Mouse (Mus musculus) lung, embryonic 15.5 days (tissue): ENCODE data around the gene Tpk1. TPM values are rescaled to one million over a fixed set of nuclear protein-coding genes. Genes with fewer than 3 reads are reported as not detected.
A peak's percentile ranks its signal among the peaks of the same experiment; 100 is the strongest.

ENCODE experiments used
- ATAC-seq: fragments of 200-750 bp; cut with Nextera tagmentation; 2 replicates; pipeline ENCODE4 v1.8.0; 2017; ENCODE audit warnings: moderate number of reproducible peaks, borderline replicate concordance; ENCODE audit not compliant: low FRiP score, low TSS enrichment; ENCODE audit errors: extremely low read depth
- H3K27ac ChIP-seq: fragments of 300-500 bp; sonication (generic); 2 replicates; pipeline ENCODE4 v1.5.1; 2015; ENCODE audit warnings: moderate library complexity, mild to moderate bottlenecking, inconsistent platforms
- H3K27me3 ChIP-seq: fragments of 300-500 bp; sonication (generic); 2 replicates; pipeline ENCODE4 v1.6.1; 2015; ENCODE audit warnings: inconsistent platforms
- H3K36me3 ChIP-seq: fragments of 300-500 bp; sonication (generic); 2 replicates; pipeline ENCODE4 v1.6.1; 2015; ENCODE audit warnings: inconsistent platforms
- H3K4me1 ChIP-seq: fragments of 300-500 bp; sonication (generic); 2 replicates; pipeline ENCODE4 v1.6.1; 2015; ENCODE audit warnings: inconsistent platforms
- H3K4me2 ChIP-seq: fragments of 300-500 bp; sonication (generic); 2 replicates; pipeline ENCODE4 v1.6.1; 2015; ENCODE audit warnings: inconsistent platforms, mild to moderate bottlenecking, moderate library complexity
- H3K4me3 ChIP-seq: fragments of 300-500 bp; sonication (generic); 2 replicates; pipeline ENCODE4 v1.5.1; 2015; ENCODE audit warnings: mild to moderate bottlenecking, inconsistent platforms
- H3K9ac ChIP-seq: fragments of 300-500 bp; sonication (generic); 2 replicates; pipeline ENCODE4 v1.6.1; 2015; ENCODE audit warnings: inconsistent platforms
- H3K9me3 ChIP-seq: fragments of 300-500 bp; sonication (generic); 2 replicates; pipeline ENCODE4 v1.6.1; 2016; ENCODE audit warnings: inconsistent platforms
- WGBS: fragments of 180-500 bp; shearing (Covaris S2); methylation state at CpG from one replicate; pipeline ENCODE4 v1.1.7; 2015; 5-methylcytosine and 5-hydroxymethylcytosine counted together
- polyA plus RNA-seq: library from polyadenylated mRNA; unstranded; fragments of >200 nt; fragmentation: Nextera tagmentation; extraction: Ambion mirVana; gene quantifications from 2 replicates; pipeline ENCODE4 v1.2.1, GENCODE M21; 2015

The Tpk1 gene
- polyA plus RNA-seq, 1 experiment from 2014 or later: 11.5 TPM

DNA sequence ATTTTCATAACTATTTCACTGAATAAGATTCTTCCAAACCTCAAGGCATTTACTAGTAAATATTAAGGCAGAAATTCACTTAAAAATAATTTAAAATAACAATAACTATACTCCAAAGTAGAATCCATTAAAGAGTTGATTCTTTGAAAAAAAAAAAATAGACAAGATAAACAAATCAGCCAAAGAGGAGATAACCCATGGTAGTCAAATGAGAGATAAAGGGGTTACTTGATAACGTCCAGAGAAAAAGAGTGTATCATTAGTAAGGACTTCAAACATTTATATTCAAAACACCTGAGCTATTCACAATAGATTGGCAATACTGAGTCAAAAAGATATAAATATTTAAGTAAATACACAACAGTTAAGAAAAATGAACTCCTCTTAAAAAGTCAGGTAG is 114.7 kb downstream of the Tpk1 start:
- H3K4me2 ChIP-seq: no peak overlapping the region
- H3K27me3 ChIP-seq: no peaks in the 10 kb centered on the region
- no peak overlapping the region for H3K27ac ChIP-seq
- no peak overlapping the region for H3K9ac ChIP-seq
- no peaks in the 10 kb centered on the region for H3K36me3 ChIP-seq
- no peak for ATAC-seq
- H3K9me3 ChIP-seq: no peaks in the 10 kb centered on the region
- H3K4me3 ChIP-seq: no peak overlapping the region
- 53% methylated on average over 1 of the region's 1 CpGs for WGBS
- no peaks in the 10 kb centered on the region for H3K4me1 ChIP-seq

- H3K4me3 ChIP-seq: no peak overlapping the region
- WGBS: 73% methylated on average over 1 of the region's 1 CpGs
Observed at GRCm38 (mm10) chr6:43546537-43546936, 119.5 kb downstream of the Tpk1 start.

DNA sequence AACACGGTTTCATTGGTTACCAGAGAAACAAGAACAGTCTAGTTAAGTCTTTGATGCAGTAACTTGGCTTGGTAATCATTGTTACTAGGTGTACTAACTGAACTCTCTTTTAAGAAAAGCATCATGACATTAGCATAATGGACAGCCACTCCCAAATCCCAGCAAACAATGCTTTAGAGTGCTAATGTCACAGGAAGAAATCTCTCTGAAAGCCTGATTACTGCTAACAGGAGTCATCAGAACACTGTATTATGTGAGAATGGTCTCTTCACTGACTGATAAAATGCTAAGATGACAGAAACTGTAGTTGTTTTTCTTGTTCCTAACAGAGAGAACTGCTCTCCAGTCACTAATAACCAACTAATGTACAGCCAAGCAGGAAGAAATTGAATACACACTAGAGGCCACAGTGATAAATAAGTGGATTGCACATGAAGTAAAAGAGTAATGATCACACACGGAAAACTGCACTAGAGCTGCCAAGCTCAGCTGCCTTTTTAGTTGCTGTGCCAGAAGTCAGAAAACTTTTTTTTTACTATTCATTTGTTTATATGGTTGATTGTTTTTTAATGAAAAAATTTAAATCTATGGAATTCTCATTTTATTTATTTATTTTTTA is 128.7 kb downstream of the Tpk1 start:
- Histone ChIP-seq H3K27ac (peak overlapping the region; percentile 69), H3K9ac (no peak overlapping the region), H3K4me2 (no peak overlapping the region), H3K4me1 (0 out of 2 replicates have a peak, but pooled peaks cover 6% of the 10 kb centered on the region), H3K36me3 (no peaks in the 10 kb centered on the region), H3K4me3 (no peak overlapping the region), H3K27me3 (no peaks in the 10 kb centered on the region), H3K9me3 (no peaks in the 10 kb centered on the region)
- WGBS: 64% methylated on average over 2 of the region's 2 CpGs
- peak; percentile 76; the same call in 1 of the 2 replicates for ATAC-seq

More at GRCm38 (mm10) chr6:43546537-43546936, 119.5 kb downstream of the Tpk1 start:
- Histone ChIP-seq H3K9me3 (no peaks in the 10 kb centered on the region), H3K4me2 (no peak overlapping the region), H3K4me1 (no peaks in the 10 kb centered on the region), H3K36me3 (no peaks in the 10 kb centered on the region), H3K9ac (no peak overlapping the region), H3K27me3 (no peaks in the 10 kb centered on the region), H3K27ac (no peak overlapping the region)
- ATAC-seq: no peak

DNA sequence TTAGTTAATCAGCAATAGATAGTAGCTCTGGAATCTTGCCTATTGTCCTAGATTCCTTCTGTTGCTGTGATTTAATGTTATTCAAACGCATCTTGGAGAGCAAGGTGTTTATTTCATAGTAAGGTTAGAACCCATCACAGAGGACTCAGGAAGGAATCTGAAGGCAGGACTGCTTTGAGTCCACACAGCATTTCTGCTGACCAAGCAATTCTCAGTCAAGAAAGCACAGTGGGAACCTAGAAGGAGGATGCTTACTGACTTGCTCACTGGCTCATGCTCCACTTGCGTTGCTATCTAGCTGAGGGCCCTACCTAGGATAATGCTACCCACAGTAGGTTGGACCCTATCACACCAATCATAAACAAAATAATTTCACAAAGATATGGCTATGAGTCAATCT is 130.6 kb downstream of the Tpk1 start:
- 91% methylated on average over 2 of the region's 2 CpGs for WGBS
- ATAC-seq: no peak
- Histone ChIP-seq H3K4me3 (no peak overlapping the region), H3K9me3 (no peaks in the 10 kb centered on the region), H3K27ac (no peak overlapping the region), H3K4me2 (no peak overlapping the region), H3K36me3 (no peaks in the 10 kb centered on the region), H3K4me1 (0 out of 2 replicates have a peak, but pooled peaks cover 6% of the 10 kb centered on the region), H3K27me3 (no peaks in the 10 kb centered on the region), H3K9ac (no peak overlapping the region)

- no peaks in the 10 kb centered on the region for H3K36me3 ChIP-seq
- H3K27me3 ChIP-seq: no peaks in the 10 kb centered on the region
- no peaks in the 10 kb centered on the region for H3K9me3 ChIP-seq
- no peak overlapping the region for H3K4me3 ChIP-seq
- no peak overlapping the region for H3K27ac ChIP-seq
- no peak overlapping the region for H3K9ac ChIP-seq
- H3K4me2 ChIP-seq: no peak overlapping the region
- 0 out of 2 replicates have a peak, but pooled peaks cover 6% of the 10 kb centered on the region for H3K4me1 ChIP-seq
- no peak for ATAC-seq
Observed at GRCm38 (mm10) chr6:43533323-43533722, 132.8 kb downstream of the Tpk1 start.

DNA sequence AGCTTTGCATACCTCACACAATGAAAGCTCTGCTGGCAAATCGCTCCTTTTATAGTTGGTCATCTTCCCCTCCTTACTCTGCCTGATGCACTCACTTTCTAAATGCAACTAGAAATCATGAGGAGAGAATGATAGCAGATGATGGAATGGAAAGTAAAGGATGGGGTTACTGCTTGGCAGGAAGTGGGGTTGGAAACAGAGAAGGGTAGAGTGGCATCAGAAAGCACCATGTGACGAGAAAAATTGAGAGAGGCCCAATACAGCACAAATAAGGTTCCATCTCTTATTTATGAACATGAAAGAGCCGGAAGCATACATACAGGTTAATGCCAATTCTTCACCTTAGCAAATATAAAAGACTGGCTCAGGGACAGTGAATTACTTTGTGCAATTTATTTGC is 133.3 kb downstream of the Tpk1 start:
- Histone ChIP-seq H3K9me3 (no peaks in the 10 kb centered on the region), H3K9ac (no peak overlapping the region), H3K36me3 (no peaks in the 10 kb centered on the region), H3K27ac (no peak overlapping the region), H3K4me3 (no peak overlapping the region), H3K4me2 (no peak overlapping the region), H3K27me3 (no peaks in the 10 kb centered on the region), H3K4me1 (0 out of 2 replicates have a peak, but pooled peaks cover 6% of the 10 kb centered on the region)
- no peak for ATAC-seq
- 82% methylated on average over 3 of the region's 3 CpGs for WGBS

GRCm38 (mm10) chr6:43531996-43532395 is 134.1 kb downstream of the Tpk1 start:
- Histone ChIP-seq H3K27me3 (no peaks in the 10 kb centered on the region), H3K9me3 (no peaks in the 10 kb centered on the region)
- no peak; the same call in 1 of the 2 replicates for ATAC-seq

GRCm38 (mm10) chr6:43528996-43529395 is 137.1 kb downstream of the Tpk1 start:
- Histone ChIP-seq H3K4me3 (no peak overlapping the region), H3K27ac (no peak overlapping the region), H3K36me3 (no peaks in the 10 kb centered on the region), H3K27me3 (no peaks in the 10 kb centered on the region), H3K9ac (no peak overlapping the region), H3K9me3 (no peaks in the 10 kb centered on the region), H3K4me2 (no peak overlapping the region), H3K4me1 (peaks cover 3% of the 10 kb centered on the region; the same call in 1 of the 2 replicates)
- WGBS: 74% methylated on average over 3 of the region's 3 CpGs
- ATAC-seq: no peak

More at GRCm38 (mm10) chr6:43531996-43532395, 134.1 kb downstream of the Tpk1 start:
- Histone ChIP-seq H3K4me1 (0 out of 2 replicates have a peak, but pooled peaks cover 6% of the 10 kb centered on the region), H3K4me3 (no peak overlapping the region), H3K9ac (no peak overlapping the region), H3K4me2 (no peak overlapping the region), H3K27ac (no peak overlapping the region), H3K36me3 (no peaks in the 10 kb centered on the region)

GRCm38 (mm10) chr6:43525028-43525427 is 141.1 kb downstream of the Tpk1 start:
- 19% methylated on average over 2 of the region's 2 CpGs for WGBS
- Histone ChIP-seq H3K36me3 (no peaks in the 10 kb centered on the region), H3K9me3 (no peaks in the 10 kb centered on the region), H3K4me1 (peaks cover 3% of the 10 kb centered on the region; the same call in 1 of the 2 replicates), H3K4me2 (no peak overlapping the region), H3K27me3 (no peaks in the 10 kb centered on the region), H3K9ac (no peak overlapping the region), H3K27ac (peak overlapping the region; percentile 44; the same call in 1 of the 2 replicates), H3K4me3 (no peak overlapping the region)
- peak; percentile 65; the same call in 1 of the 2 replicates for ATAC-seq

DNA sequence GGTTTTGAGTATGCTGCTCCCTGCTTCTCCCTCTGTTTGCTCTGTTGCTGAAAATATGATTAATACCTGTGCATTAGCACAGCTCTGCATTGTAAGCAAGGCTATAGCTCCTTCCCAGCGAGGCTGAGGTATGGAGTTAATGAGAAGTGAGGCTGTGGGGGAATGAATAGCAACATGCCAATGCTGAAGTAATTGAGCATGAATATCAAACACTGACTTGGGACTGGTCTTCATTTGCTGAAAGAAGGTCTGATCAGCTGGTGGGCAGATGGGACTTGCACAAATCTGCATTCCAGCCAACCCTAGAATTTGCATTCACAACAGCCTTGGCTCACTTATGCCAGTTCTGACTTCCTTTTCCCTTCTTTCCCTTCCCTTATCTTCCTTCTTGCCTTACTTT is 144.0 kb downstream of the Tpk1 start:
- no peak overlapping the region for H3K27ac ChIP-seq
- no peaks in the 10 kb centered on the region for H3K9me3 ChIP-seq
- H3K27me3 ChIP-seq: no peaks in the 10 kb centered on the region
- H3K4me2 ChIP-seq: no peak overlapping the region
- WGBS: 48% methylated on average over 1 of the region's 1 CpGs
- peaks cover 3% of the 10 kb centered on the region; the same call in 1 of the 2 replicates for H3K4me1 ChIP-seq
- no peak for ATAC-seq
- H3K4me3 ChIP-seq: no peak overlapping the region
- no peaks in the 10 kb centered on the region for H3K36me3 ChIP-seq
- H3K9ac ChIP-seq: no peak overlapping the region

DNA sequence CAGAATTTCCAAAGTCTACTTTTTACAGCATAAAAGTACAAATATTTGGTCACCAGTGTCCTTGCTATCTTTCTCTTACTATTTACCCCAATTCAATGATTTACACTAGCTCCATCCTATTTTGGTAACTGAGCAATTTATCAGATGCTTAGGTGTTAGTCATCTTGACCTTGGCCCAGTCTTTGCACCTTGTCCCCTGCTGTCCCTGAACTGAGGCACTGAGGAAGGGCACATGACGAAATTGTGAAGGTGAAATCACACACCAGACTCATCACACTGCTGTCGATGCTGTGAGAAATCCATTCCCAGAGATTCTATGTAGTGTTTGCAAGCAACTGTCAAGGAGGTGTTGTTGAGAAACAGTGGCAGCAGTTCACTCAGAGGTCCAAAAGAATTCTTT is 145.9 kb downstream of the Tpk1 start:
- Histone ChIP-seq H3K9me3 (no peaks in the 10 kb centered on the region), H3K27me3 (no peaks in the 10 kb centered on the region), H3K4me2 (no peak overlapping the region), H3K27ac (no peak overlapping the region), H3K36me3 (no peaks in the 10 kb centered on the region), H3K4me1 (peaks cover 1% of the 10 kb centered on the region; the same call in 1 of the 2 replicates), H3K9ac (no peak overlapping the region), H3K4me3 (no peak overlapping the region)
- WGBS: 32% methylated on average over 2 of the region's 2 CpGs
- ATAC-seq: no peak

GRCm38 (mm10) chr6:43518378-43518777 is 147.7 kb downstream of the Tpk1 start:
- ATAC-seq: no peak

More at GRCm38 (mm10) chr6:43518378-43518777, 147.7 kb downstream of the Tpk1 start:
- H3K9me3 ChIP-seq: no peaks in the 10 kb centered on the region
- H3K4me2 ChIP-seq: no peak overlapping the region
- H3K9ac ChIP-seq: no peak overlapping the region
- H3K4me1 ChIP-seq: no peaks in the 10 kb centered on the region
- no peak overlapping the region for H3K4me3 ChIP-seq
- H3K27ac ChIP-seq: no peak overlapping the region
- H3K36me3 ChIP-seq: no peaks in the 10 kb centered on the region
- H3K27me3 ChIP-seq: no peaks in the 10 kb centered on the region
